In genomic region chr13:38151069-38151588, GRCm38 (mm10) we compare ENCODE assay signal across 8 mouse cellular contexts. TPM values are rescaled to one million over a fixed set of nuclear protein-coding genes. Genes with fewer than 3 reads are reported as not detected.
DNase-seq lines count a peak whose midpoint lies in the region; ATAC-seq lines count a peak whose summit lies in the region.

Gene Dsp (plus strand): TSS chr13:38151294.

- H3K9ac ChIP-seq in embryonic facial prominence, embryonic 14.5 days (ENCODE audit: low read depth, low read length): peak within 1 kb of the TSS; percentile 70

- DNase-seq in spleen, postnatal 10 days (ENCODE audit: low spot score in 2 of 2): peak; percentile 7 to 27
- no peak for DNase-seq in spleen, postnatal 36 days (ENCODE audit: low spot score in 2 of 2)
- DNase-seq in embryonic facial prominence, embryonic 14.5 days (ENCODE audit: low spot score): peak; percentile 69
- peak; percentile 81 to 83 for DNase-seq in heart, postnatal 10 days
- DNase-seq in kidney, postnatal 25 days: peak; percentile 62 to 84
- peak; percentile 53 for DNase-seq in right cerebral cortex, postnatal 14 days

- ATAC-seq in embryonic facial prominence, embryonic 14.5 days (ENCODE audit: low read depth): peak; percentile 81
- peak; percentile 46 for ATAC-seq in megakaryocyte, adult 5-6 weeks (ENCODE audit: poor library complexity, severe bottlenecking)
- ATAC-seq in activated CD4-positive, CD25-positive, alpha-beta regulatory T cell, adult 4 months: no peak

- H3K27me3 ChIP-seq in embryonic facial prominence, embryonic 14.5 days (replicated peaks; ENCODE audit: control insufficient read depth, insufficient read depth, low read length): peaks cover 46% of the 10 kb centered on the region

- intact Hi-C loops in heart, postnatal 10 days (cut with DNase I): loop anchor here (2.0 kb wide), 1 partner anchor 14 kb away; no protein-coding TSS in a partner anchor

- no peaks in the 10 kb centered on the region for H3K36me3 ChIP-seq in embryonic facial prominence, embryonic 14.5 days (ENCODE audit: control insufficient read depth, insufficient read depth, low read length)

- H3K4me1 ChIP-seq in embryonic facial prominence, embryonic 14.5 days (ENCODE audit: control insufficient read depth, insufficient read depth, low read length): peaks cover 19% of the 10 kb centered on the region

- peak within 1 kb of the TSS; percentile 67 for H3K27ac ChIP-seq in embryonic facial prominence, embryonic 14.5 days (replicated peaks; ENCODE audit: low read depth, low read length)

- H3K9me3 ChIP-seq in embryonic facial prominence, embryonic 14.5 days (ENCODE audit: control insufficient read depth, low read length): no peaks in the 10 kb centered on the region

- H3K4me2 ChIP-seq in embryonic facial prominence, embryonic 14.5 days (ENCODE audit: low read depth, low read length): peak within 1 kb of the TSS; percentile 88

- 1% methylated on average over 12 of the region's 58 CpGs for WGBS in embryonic facial prominence, embryonic 14.5 days

- peak within 1 kb of the TSS; percentile 52 for H3K4me3 ChIP-seq in embryonic facial prominence, embryonic 14.5 days (ENCODE audit: low read depth, low read length)

RNA-seq across cellular contexts. Expression of gene Dsp, which starts in this region (rescaled TPM):
- polyA plus RNA-seq in embryonic facial prominence, embryonic 14.5 days (2014; fragmentation: Nextera tagmentation; extraction: Ambion mirVana): 28.8 and 32.9 TPM in 2 replicates
- 100 to 1,000 TPM; 350 to 415 TPM for total RNA-seq in heart, postnatal 10 days (2021)
- 0.23 and 0.29 TPM in 2 replicates for total RNA-seq in megakaryocyte, adult 5-6 weeks (2015)
- total RNA-seq in megakaryocyte, adult 5-6 weeks (2017): 0.15 and 0.37 TPM in 2 replicates
- under 1 TPM; 0.15 to 0.28 TPM for polyA plus RNA-seq in activated CD4-positive, CD25-positive, alpha-beta regulatory T cell, adult 4 months (2017; shearing (Covaris generic))

Comparison
In these comparisons a context has a peak if more than half of its experiments do, and no peak if none do; other contexts are left out.
1. RNA of gene Dsp (total RNA-seq): 350 to 415 TPM in heart, postnatal 10 days; 0.15 to 0.37 TPM in megakaryocyte, adult 5-6 weeks; every median in the first group is over 100 times any median in the second.
2. RNA of gene Dsp (polyA plus RNA-seq): 28.8 to 32.9 TPM in embryonic facial prominence, embryonic 14.5 days; 0.15 to 0.28 TPM in activated CD4-positive, CD25-positive, alpha-beta regulatory T cell, adult 4 months; every median in the first group is over 10 times any median in the second.
3. DNase-seq: peak in spleen, postnatal 10 days (2 of 2), embryonic facial prominence, embryonic 14.5 days (single experiment), heart, postnatal 10 days (2 of 2), kidney, postnatal 25 days (2 of 2) and right cerebral cortex, postnatal 14 days (single experiment); none in spleen, postnatal 36 days (0 of 2).
4. Peak in ATAC-seq in megakaryocyte, adult 5-6 weeks; RNA of the gene not detected or under 1 TPM.